In genomic region chr10:80756099-80756498, GRCm38 (mm10) we compare ENCODE assay signal across 8 mouse cellular contexts. TPM values are rescaled to one million over a fixed set of nuclear protein-coding genes. Genes with fewer than 3 reads are reported as not detected.
DNase-seq lines count a peak whose midpoint lies in the region; ATAC-seq and TF ChIP-seq lines count a peak whose summit lies in the region.
"Had no signal": no experiment of that assay in that cellular context is flagged by ENCODE, and none has a peak within 500 bp of the region (broad histone marks: within the 10 kb centered on the region; RNA-seq: fewer than 3 reads in every experiment).

No protein-coding gene starts in this region.

- no peaks in the 10 kb centered on the region for H3K9me3 ChIP-seq in forebrain, postnatal 0 days (ENCODE audit: low read length)
- H3K9me3 ChIP-seq in liver, embryonic 12.5 days (replicated peaks) = no peaks in the 10 kb centered on the region

- H3K4me3 ChIP-seq in thymus, adult 2 months (ENCODE audit: control insufficient read depth, insufficient read depth, low read length) = peak overlapping the region; percentile 78
- peak overlapping the region; percentile 70 for H3K4me3 ChIP-seq in forebrain, postnatal 0 days (ENCODE audit: low read depth, low read length)
- peak overlapping the region; percentile 97 for H3K4me3 ChIP-seq in liver, embryonic 12.5 days

- DNase-seq in thymus, adult 2 months = no peak
- no peak for DNase-seq in thymus, postnatal 10 days (ENCODE audit: low spot score in 2 of 2)
- DNase-seq in forebrain, postnatal 0 days = no peak
- DNase-seq in adrenal gland, postnatal 4 days (ENCODE audit: low spot score in 2 of 2) = no peak
- no peak for DNase-seq in left cerebral cortex, adult 9 months (ENCODE audit: low spot score in 2 of 2)
- no peak for DNase-seq in frontal cortex, postnatal 14 days (ENCODE audit: low spot score in 2 of 2)
- DNase-seq: embryo, embryonic 11 days had no signal

- H3K4me1 ChIP-seq in thymus, adult 2 months (replicated peaks; ENCODE audit: control insufficient read depth, insufficient read depth, low read length) = peaks cover 43% of the 10 kb centered on the region
- H3K4me1 ChIP-seq in forebrain, postnatal 0 days (ENCODE audit: insufficient read depth) = peaks cover 17% of the 10 kb centered on the region
- peaks cover 80% of the 10 kb centered on the region for H3K4me1 ChIP-seq in liver, embryonic 12.5 days

- H3K36me3 ChIP-seq in thymus, adult 2 months (ENCODE audit: control insufficient read depth, insufficient read depth, low read length) = no peaks in the 10 kb centered on the region
- H3K36me3 ChIP-seq in forebrain, postnatal 0 days (ENCODE audit: insufficient read depth) = no peaks in the 10 kb centered on the region
- 0 out of 2 replicates have a peak, but pooled peaks cover 2% of the 10 kb centered on the region for H3K36me3 ChIP-seq in liver, embryonic 12.5 days

- H3K9ac ChIP-seq in forebrain, postnatal 0 days = peak overlapping the region; percentile 84
- H3K9ac ChIP-seq in liver, embryonic 12.5 days = peak overlapping the region; percentile 96

- peak overlapping the region; percentile 72 for H3K4me2 ChIP-seq in forebrain, postnatal 0 days (ENCODE audit: low read depth)
- peak overlapping the region; percentile 87 for H3K4me2 ChIP-seq in liver, embryonic 12.5 days

- no peak overlapping the region for H3K27ac ChIP-seq in thymus, adult 2 months (ENCODE audit: control insufficient read depth, insufficient read depth, low read length)
- no peak overlapping the region for H3K27ac ChIP-seq in forebrain, postnatal 0 days (ENCODE audit: low read depth, low read length)
- peak overlapping the region; percentile 87 for H3K27ac ChIP-seq in liver, embryonic 12.5 days

- no peak for TF ChIP-seq CTCF in thymus, adult 2 months (IDR thresholded peaks at IDR 0.05; ENCODE audit: borderline replicate concordance, control insufficient read depth, extremely low read depth, insufficient read depth, low read length, poor library complexity)
- peak; percentile 11; the same call in 1 of the 2 replicates for TF ChIP-seq CTCF in forebrain, postnatal 0 days (IDR thresholded peaks at IDR 0.05; ENCODE audit: low read depth)

- WGBS in thymus, adult 2 months = 42% methylated on average over 3 of the region's 3 CpGs
- 28% methylated on average over 3 of the region's 3 CpGs for WGBS in forebrain, postnatal 0 days
- WGBS in liver, embryonic 12.5 days (ENCODE audit: insufficient replicate concordance) = 22% methylated on average over 3 of the region's 3 CpGs

- no peak for TF ChIP-seq POLR2A in thymus, adult 2 months (IDR thresholded peaks at IDR 0.05; ENCODE audit: control insufficient read depth, extremely low read depth, insufficient read depth, low read length, poor library complexity)

- ATAC-seq in forebrain, postnatal 0 days = no peak
- no peak for ATAC-seq in liver, embryonic 12.5 days

- H3K27me3 ChIP-seq in thymus, adult 2 months (ENCODE audit: control insufficient read depth, insufficient read depth, low read length) = no peaks in the 10 kb centered on the region
- H3K27me3 ChIP-seq in forebrain, postnatal 0 days (ENCODE audit: insufficient read depth, low read length) = no peaks in the 10 kb centered on the region
- no peaks in the 10 kb centered on the region for H3K27me3 ChIP-seq in liver, embryonic 12.5 days (replicated peaks)

RNA-seq across cellular contexts. Expression of gene Dot1l, which starts 1.1 kb away (rescaled TPM):
- polyA plus RNA-seq in thymus, adult 2 months (2012; rRNA removed) = 121 and 155 TPM in 2 replicates
- total RNA-seq in forebrain, postnatal 0 days (2014; rRNA removed) = 15.9 and 21.7 TPM in 2 replicates
- polyA plus RNA-seq in forebrain, postnatal 0 days (2015; fragmentation: Nextera tagmentation; extraction: Ambion mirVana) = 5.7 and 8.5 TPM in 2 replicates
- polyA plus RNA-seq in liver, embryonic 12.5 days (2016; fragmentation: Nextera tagmentation; extraction: Ambion mirVana) = 15.7 TPM in 2 replicates
- 10 to 100 TPM; 81.2 to 83.2 TPM for total RNA-seq in adrenal gland, postnatal 4 days (2021)

RNA-seq across cellular contexts. Expression of gene Ap3d1, which starts 14.0 kb away (rescaled TPM):
- 182 and 195 TPM in 2 replicates for polyA plus RNA-seq in thymus, adult 2 months (2012; rRNA removed)
- 137 and 176 TPM in 2 replicates for total RNA-seq in forebrain, postnatal 0 days (2014; rRNA removed)
- 63.8 and 87.7 TPM in 2 replicates for polyA plus RNA-seq in forebrain, postnatal 0 days (2015; fragmentation: Nextera tagmentation; extraction: Ambion mirVana)
- polyA plus RNA-seq in liver, embryonic 12.5 days (2016; fragmentation: Nextera tagmentation; extraction: Ambion mirVana) = 36.5 and 38.2 TPM in 2 replicates
- total RNA-seq in adrenal gland, postnatal 4 days (2021) = 100 to 1,000 TPM in 1 of 2 experiments, 10 to 100 TPM in 1; 98.9 to 114 TPM

RNA-seq across cellular contexts. Expression of gene Sf3a2, which starts 41.9 kb away (rescaled TPM):
- 94.6 and 119 TPM in 2 replicates for polyA plus RNA-seq in thymus, adult 2 months (2012; rRNA removed)
- total RNA-seq in forebrain, postnatal 0 days (2014; rRNA removed) = 20.4 and 20.6 TPM in 2 replicates
- polyA plus RNA-seq in forebrain, postnatal 0 days (2015; fragmentation: Nextera tagmentation; extraction: Ambion mirVana) = 66.4 and 73.7 TPM in 2 replicates
- polyA plus RNA-seq in liver, embryonic 12.5 days (2016; fragmentation: Nextera tagmentation; extraction: Ambion mirVana) = 53.5 and 54.1 TPM in 2 replicates
- total RNA-seq in adrenal gland, postnatal 4 days (2021) = 10 to 100 TPM; 79.5 to 79.9 TPM

RNA-seq across cellular contexts. Expression of gene Plekhj1, which starts 42.3 kb away (rescaled TPM):
- polyA plus RNA-seq in thymus, adult 2 months (2012; rRNA removed) = 142 and 153 TPM in 2 replicates
- total RNA-seq in forebrain, postnatal 0 days (2014; rRNA removed) = 81.1 and 89.0 TPM in 2 replicates
- 96.8 and 107 TPM in 2 replicates for polyA plus RNA-seq in forebrain, postnatal 0 days (2015; fragmentation: Nextera tagmentation; extraction: Ambion mirVana)
- polyA plus RNA-seq in liver, embryonic 12.5 days (2016; fragmentation: Nextera tagmentation; extraction: Ambion mirVana) = 134 and 137 TPM in 2 replicates
- total RNA-seq in adrenal gland, postnatal 4 days (2021) = 100 to 1,000 TPM in 1 of 2 experiments, 10 to 100 TPM in 1; 93.7 to 105 TPM

RNA-seq across cellular contexts. Expression of gene Amh, which starts 48.9 kb away (rescaled TPM):
- polyA plus RNA-seq in thymus, adult 2 months (2012; rRNA removed) = 6.3 and 8.8 TPM in 2 replicates
- 0.62 and 0.69 TPM in 2 replicates for total RNA-seq in forebrain, postnatal 0 days (2014; rRNA removed)
- not detected in 2 replicates for polyA plus RNA-seq in forebrain, postnatal 0 days (2015; fragmentation: Nextera tagmentation; extraction: Ambion mirVana)
- polyA plus RNA-seq in liver, embryonic 12.5 days (2016; fragmentation: Nextera tagmentation; extraction: Ambion mirVana) = 0.07 TPM in 1 of 2 replicates, not detected in the other
- 1 to 10 TPM in 1 of 2 experiments, under 1 TPM in 1; 0.79 to 1.1 TPM for total RNA-seq in adrenal gland, postnatal 4 days (2021)
